Mouse (Mus musculus): Measurements from ENCODE around the gene Abcg8. TPM values are rescaled to one million over a fixed set of nuclear protein-coding genes. Genes with fewer than 3 reads are reported as not detected.

The Abcg8 gene
- polyA plus RNA-seq, 1 experiment from 2014 or later = 0.20 TPM

DNA sequence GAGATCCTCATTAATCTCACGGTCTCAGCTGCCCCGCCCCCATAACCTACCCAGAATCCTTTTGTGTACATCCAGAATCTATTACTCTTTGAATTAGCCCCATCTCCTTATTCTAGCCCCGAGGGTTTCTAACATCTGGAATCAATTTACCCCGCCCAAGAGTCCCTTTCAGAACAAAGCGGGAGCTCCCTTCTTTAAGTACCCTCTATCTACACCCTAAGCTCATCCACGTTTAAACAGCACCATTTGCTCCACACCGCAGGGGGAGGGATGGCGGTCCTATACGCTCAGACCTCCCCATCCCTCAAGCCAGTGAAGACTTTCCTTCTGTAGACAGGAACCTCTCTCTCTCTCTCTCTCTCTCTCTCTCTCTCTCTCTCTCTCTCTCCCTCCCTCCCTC lies 60.6 kb downstream of the Abcg8 start:
- WGBS = 55% methylated on average over 9 of the region's 9 CpGs

DNA sequence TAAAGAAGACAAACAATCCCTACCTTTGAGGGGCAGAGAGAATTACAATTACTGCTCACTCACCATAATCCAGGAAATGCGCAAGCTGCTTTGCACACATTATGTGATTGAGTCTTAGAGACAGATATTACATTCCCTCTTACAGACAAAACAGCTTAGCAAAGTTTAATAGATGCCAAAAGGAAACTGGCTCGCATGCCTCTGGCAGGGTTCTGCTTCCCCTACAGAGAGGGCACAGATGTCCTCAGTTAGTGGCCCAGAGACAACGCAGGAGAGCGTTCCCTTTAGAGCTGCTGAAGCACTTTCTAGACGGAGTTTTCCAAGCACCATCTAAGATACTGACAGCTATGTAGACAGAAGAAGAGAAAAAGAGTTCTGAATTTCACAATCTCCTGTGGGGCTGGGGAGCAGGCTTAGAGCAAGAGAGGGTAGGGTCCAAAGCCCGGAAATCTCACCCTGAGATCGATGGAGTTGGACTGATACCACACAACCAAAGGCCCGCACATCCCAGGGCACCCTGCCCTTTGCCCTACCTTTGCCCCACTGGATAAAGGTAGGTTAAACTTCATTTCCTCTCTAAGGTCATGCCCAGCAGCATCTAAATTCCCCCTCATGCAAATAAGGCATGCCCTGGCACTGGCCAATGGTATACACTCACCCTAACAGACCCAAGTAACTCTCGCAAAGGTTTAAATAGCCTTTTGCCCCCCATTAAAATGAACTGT lies 62.1 kb downstream of the Abcg8 start:
- no peaks in the 10 kb centered on the region for H3K9me3 ChIP-seq (ENCODE audit: control insufficient read depth, low read depth, low read length)
- 85% methylated on average over 9 of the region's 9 CpGs for WGBS
- H3K9ac ChIP-seq (replicated peaks; ENCODE audit: low read depth, low read length) = no peak overlapping the region
- no peaks in the 10 kb centered on the region for H3K36me3 ChIP-seq (ENCODE audit: control insufficient read depth, insufficient read depth, low read length)
- H3K4me3 ChIP-seq (ENCODE audit: low read depth, low read length) = no peak overlapping the region
- no peaks in the 10 kb centered on the region for H3K27me3 ChIP-seq (ENCODE audit: control insufficient read depth, insufficient read depth, low read length)
- H3K4me2 ChIP-seq (replicated peaks; ENCODE audit: low read depth, low read length) = no peak overlapping the region
- no peak overlapping the region for H3K27ac ChIP-seq (ENCODE audit: low read length)
- H3K4me1 ChIP-seq (ENCODE audit: control insufficient read depth, insufficient read depth, low read length) = 0 out of 2 replicates have a peak, but pooled peaks cover 2% of the 10 kb centered on the region
- ATAC-seq (ENCODE audit: insufficient number of reproducible peaks, insufficient read depth, low FRiP score, low read depth) = no peak

More for the DNA sequence above, 60.6 kb downstream of the Abcg8 start:
- no peak for ATAC-seq (ENCODE audit: insufficient number of reproducible peaks, insufficient read depth, low FRiP score, low read depth)
- Histone ChIP-seq H3K36me3 (ENCODE audit: control insufficient read depth, insufficient read depth, low read length) (no peaks in the 10 kb centered on the region), H3K9me3 (ENCODE audit: control insufficient read depth, low read depth, low read length) (no peaks in the 10 kb centered on the region), H3K27me3 (ENCODE audit: control insufficient read depth, insufficient read depth, low read length) (no peaks in the 10 kb centered on the region), H3K4me3 (ENCODE audit: low read depth, low read length) (no peak overlapping the region), H3K27ac (ENCODE audit: low read length) (no peak overlapping the region), H3K9ac (replicated peaks; ENCODE audit: low read depth, low read length) (no peak overlapping the region), H3K4me2 (replicated peaks; ENCODE audit: low read depth, low read length) (no peak overlapping the region), H3K4me1 (ENCODE audit: control insufficient read depth, insufficient read depth, low read length) (0 out of 2 replicates have a peak, but pooled peaks cover 2% of the 10 kb centered on the region)

DNA sequence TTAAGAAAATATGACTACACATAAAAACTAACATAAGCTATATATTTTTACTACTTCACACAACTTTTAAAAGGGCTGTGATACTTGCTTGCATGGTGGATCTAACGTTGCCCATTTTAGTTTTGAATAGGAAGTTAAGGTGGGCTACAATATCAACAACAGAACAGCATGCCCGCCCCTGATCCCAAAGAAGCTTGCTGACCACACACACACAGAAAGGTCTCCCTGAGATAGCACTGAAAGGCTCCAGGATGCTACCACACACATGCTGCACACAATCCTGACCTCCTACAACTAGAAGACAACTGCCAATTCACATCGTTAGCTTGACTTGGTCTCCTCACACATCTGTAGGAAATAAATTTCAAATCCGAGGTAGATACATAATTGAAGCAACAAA lies 68.2 kb downstream of the Abcg8 start:
- H3K9ac ChIP-seq (replicated peaks; ENCODE audit: low read depth, low read length) = no peak overlapping the region
- no peak for ATAC-seq (ENCODE audit: insufficient number of reproducible peaks, insufficient read depth, low FRiP score, low read depth)
- 81% methylated on average over 4 of the region's 4 CpGs for WGBS
- H3K27me3 ChIP-seq (ENCODE audit: control insufficient read depth, insufficient read depth, low read length) = no peaks in the 10 kb centered on the region
- H3K27ac ChIP-seq (ENCODE audit: low read length) = no peak overlapping the region
- H3K4me2 ChIP-seq (replicated peaks; ENCODE audit: low read depth, low read length) = no peak overlapping the region
- H3K4me1 ChIP-seq (ENCODE audit: control insufficient read depth, insufficient read depth, low read length) = no peaks in the 10 kb centered on the region
- no peak overlapping the region for H3K4me3 ChIP-seq (ENCODE audit: low read depth, low read length)
- H3K9me3 ChIP-seq (ENCODE audit: control insufficient read depth, low read depth, low read length) = no peaks in the 10 kb centered on the region
- H3K36me3 ChIP-seq (ENCODE audit: control insufficient read depth, insufficient read depth, low read length) = no peaks in the 10 kb centered on the region

DNA sequence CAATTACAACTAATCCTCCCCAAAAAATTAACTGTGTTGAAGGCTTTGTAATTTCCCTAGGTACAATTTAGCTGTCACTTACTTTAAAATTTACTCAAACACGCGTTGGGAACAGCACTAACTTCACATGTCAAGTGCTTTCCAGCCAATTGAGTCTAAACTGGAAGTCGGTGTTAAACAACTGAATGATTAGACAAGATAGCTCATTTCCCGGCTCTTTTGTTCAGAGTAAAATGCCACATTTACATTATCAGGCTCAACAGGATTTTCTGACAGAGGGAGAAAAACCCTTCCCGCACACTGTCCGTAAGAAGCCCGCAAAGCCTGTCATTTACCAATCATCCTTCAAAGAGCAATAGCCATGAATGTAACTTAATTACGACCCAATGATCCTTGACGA lies 68.9 kb downstream of the Abcg8 start:
- H3K9ac ChIP-seq (replicated peaks; ENCODE audit: low read depth, low read length) = no peak overlapping the region
- WGBS = 77% methylated on average over 9 of the region's 9 CpGs
- H3K27me3 ChIP-seq (ENCODE audit: control insufficient read depth, insufficient read depth, low read length) = no peaks in the 10 kb centered on the region
- no peaks in the 10 kb centered on the region for H3K4me1 ChIP-seq (ENCODE audit: control insufficient read depth, insufficient read depth, low read length)
- no peak for ATAC-seq (ENCODE audit: insufficient number of reproducible peaks, insufficient read depth, low FRiP score, low read depth)
- no peaks in the 10 kb centered on the region for H3K9me3 ChIP-seq (ENCODE audit: control insufficient read depth, low read depth, low read length)
- no peak overlapping the region for H3K4me3 ChIP-seq (ENCODE audit: low read depth, low read length)
- H3K36me3 ChIP-seq (ENCODE audit: control insufficient read depth, insufficient read depth, low read length) = peaks cover under 1% of the 10 kb centered on the region; the same call in 1 of the 2 replicates
- H3K4me2 ChIP-seq (replicated peaks; ENCODE audit: low read depth, low read length) = no peak overlapping the region
- H3K27ac ChIP-seq (ENCODE audit: low read length) = no peak overlapping the region

DNA sequence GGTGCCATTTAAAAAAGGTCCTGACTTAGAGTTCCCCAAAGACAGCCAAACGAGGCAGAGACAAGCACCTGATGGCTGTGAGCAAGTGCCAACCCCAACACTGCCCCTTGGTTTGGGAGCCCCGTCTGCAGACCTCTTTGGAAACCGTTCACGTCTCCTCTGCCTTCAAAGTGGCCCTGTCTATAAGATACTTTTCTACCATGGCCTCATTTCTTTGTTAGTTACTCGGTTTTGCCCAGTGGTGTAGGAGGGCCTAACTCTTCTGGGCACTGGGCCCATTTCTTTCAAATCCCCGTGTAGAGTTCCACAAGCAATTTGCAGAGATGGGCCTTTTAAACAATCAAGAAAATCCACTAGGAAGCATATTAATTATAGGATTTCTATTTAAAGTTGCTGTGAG lies 71.1 kb downstream of the Abcg8 start:
- no peaks in the 10 kb centered on the region for H3K27me3 ChIP-seq (ENCODE audit: control insufficient read depth, insufficient read depth, low read length)
- 56% methylated on average over 6 of the region's 6 CpGs for WGBS
- no peak overlapping the region for H3K9ac ChIP-seq (replicated peaks; ENCODE audit: low read depth, low read length)
- no peak for ATAC-seq (ENCODE audit: insufficient number of reproducible peaks, insufficient read depth, low FRiP score, low read depth)
- H3K36me3 ChIP-seq (ENCODE audit: control insufficient read depth, insufficient read depth, low read length) = peaks cover 5% of the 10 kb centered on the region; the same call in 1 of the 2 replicates
- no peaks in the 10 kb centered on the region for H3K4me1 ChIP-seq (ENCODE audit: control insufficient read depth, insufficient read depth, low read length)
- no peak overlapping the region for H3K27ac ChIP-seq (ENCODE audit: low read length)
- no peak overlapping the region for H3K4me3 ChIP-seq (ENCODE audit: low read depth, low read length)
- no peak overlapping the region for H3K4me2 ChIP-seq (replicated peaks; ENCODE audit: low read depth, low read length)
- H3K9me3 ChIP-seq (ENCODE audit: control insufficient read depth, low read depth, low read length) = no peaks in the 10 kb centered on the region

DNA sequence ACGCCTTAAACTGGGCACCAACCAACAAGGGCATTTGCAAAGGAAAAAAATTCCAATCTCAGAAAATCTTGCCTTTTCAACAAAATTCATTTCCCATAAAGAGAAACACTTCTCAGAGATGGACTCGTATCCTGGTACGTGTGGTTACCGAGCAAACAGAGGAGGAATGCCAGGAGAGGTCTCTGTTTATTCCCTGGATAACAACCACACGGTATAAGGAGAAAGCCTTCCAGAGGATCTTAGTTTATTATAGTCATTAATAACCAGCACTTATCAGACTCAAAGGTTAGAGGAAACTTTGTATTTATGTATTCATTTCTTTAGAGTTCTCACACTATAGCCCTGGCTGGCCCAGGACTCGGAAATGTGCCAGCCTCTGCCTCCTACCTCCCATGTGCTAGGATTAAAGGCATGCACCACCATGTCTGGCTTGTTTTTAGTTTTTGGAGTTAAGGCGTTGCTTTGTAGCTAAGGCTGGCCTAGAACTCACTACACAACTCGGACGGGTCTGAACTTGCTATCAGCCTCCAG lies 72.1 kb downstream of the Abcg8 start:
- H3K27me3 ChIP-seq (ENCODE audit: control insufficient read depth, insufficient read depth, low read length) = no peaks in the 10 kb centered on the region
- H3K4me3 ChIP-seq (ENCODE audit: low read depth, low read length) = no peak overlapping the region
- no peak overlapping the region for H3K4me2 ChIP-seq (replicated peaks; ENCODE audit: low read depth, low read length)
- H3K27ac ChIP-seq (ENCODE audit: low read length) = no peak overlapping the region; the same call in 1 of the 2 replicates
- ATAC-seq (ENCODE audit: insufficient number of reproducible peaks, insufficient read depth, low FRiP score, low read depth) = no peak
- peaks cover 7% of the 10 kb centered on the region for H3K36me3 ChIP-seq (ENCODE audit: control insufficient read depth, insufficient read depth, low read length)
- H3K4me1 ChIP-seq (ENCODE audit: control insufficient read depth, insufficient read depth, low read length) = no peaks in the 10 kb centered on the region
- no peak overlapping the region for H3K9ac ChIP-seq (replicated peaks; ENCODE audit: low read depth, low read length)
- 69% methylated on average over 9 of the region's 9 CpGs for WGBS
- no peaks in the 10 kb centered on the region for H3K9me3 ChIP-seq (ENCODE audit: control insufficient read depth, low read depth, low read length)

DNA sequence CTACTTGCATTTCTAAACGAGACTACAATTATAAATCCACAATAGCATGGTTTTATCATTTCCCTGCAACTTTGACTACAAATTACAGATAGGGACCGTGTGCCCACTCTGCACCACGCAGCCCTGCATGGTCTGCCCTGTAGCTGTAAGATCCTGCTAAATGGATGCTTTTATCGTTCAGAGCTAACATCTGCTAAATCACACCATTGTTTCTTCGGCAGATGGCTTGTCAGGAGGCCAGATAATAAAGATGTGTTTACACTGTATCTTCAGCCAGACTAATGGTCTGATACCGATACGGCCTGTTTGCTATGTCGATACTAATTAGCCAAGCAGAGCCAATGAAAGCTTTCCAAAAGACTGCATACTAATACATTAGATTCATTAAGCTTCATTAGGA lies 73.2 kb downstream of the Abcg8 start:
- Histone ChIP-seq H3K27ac (ENCODE audit: low read length) (no peak overlapping the region), H3K27me3 (ENCODE audit: control insufficient read depth, insufficient read depth, low read length) (no peaks in the 10 kb centered on the region), H3K4me1 (ENCODE audit: control insufficient read depth, insufficient read depth, low read length) (no peaks in the 10 kb centered on the region), H3K4me2 (replicated peaks; ENCODE audit: low read depth, low read length) (no peak overlapping the region), H3K9ac (replicated peaks; ENCODE audit: low read depth, low read length) (no peak overlapping the region), H3K4me3 (ENCODE audit: low read depth, low read length) (no peak overlapping the region), H3K36me3 (ENCODE audit: control insufficient read depth, insufficient read depth, low read length) (peaks cover 8% of the 10 kb centered on the region), H3K9me3 (ENCODE audit: control insufficient read depth, low read depth, low read length) (no peaks in the 10 kb centered on the region)
- 55% methylated on average over 8 of the region's 8 CpGs for WGBS
- no peak for ATAC-seq (ENCODE audit: insufficient number of reproducible peaks, insufficient read depth, low FRiP score, low read depth)

Measured in stomach, embryonic 14.5 days (tissue).